Mouse (Mus musculus): Measurements from ENCODE around the gene Hdac7.

- no peak for TF ChIP-seq CTCF (IDR thresholded peaks at IDR 0.05; ENCODE audit: insufficient read depth, low read depth, low read length)
- no peak for TF ChIP-seq POLR2A (IDR thresholded peaks at IDR 0.05; ENCODE audit: insufficient read depth, low read depth, low read length)
These were observed 95.3 kb downstream of the Hdac7 start for GRCm38 (mm10) chr15:97748964-97749363.

Data from olfactory bulb, adult 2 months (tissue).